Mouse (Mus musculus) cerebellum, adult 2 months (tissue): ENCODE measurements at regions not wholly inside any gene's neighbourhood (a gene's known extent, or its start where the extent isn't known, plus 50 kb on each side); places are given as distances from the start of the nearest gene placed in this dataset.

ENCODE experiments used
- DNase-seq, 2 experiments: peaks; one replicate each; pipeline ENCODE4 v3.0.0; 2021
- H3K27ac ChIP-seq: fragments of 200-500 bp; 2 replicates; pipeline ENCODE4 v1.5.1; 2012; ENCODE audit warnings: low read length, control low read depth, inconsistent platforms; ENCODE audit not compliant: insufficient read depth
- H3K27me3 ChIP-seq: fragments of 200-500 bp; 2 replicates; pipeline ENCODE4 v1.6.1; 2012; ENCODE audit warnings: inconsistent platforms, mild to moderate bottlenecking, low read length, moderate library complexity; ENCODE audit not compliant: control insufficient read depth, insufficient read depth
- H3K4me1 ChIP-seq: fragments of 200-500 bp; 2 replicates; pipeline ENCODE4 v1.6.1; 2011; ENCODE audit warnings: low read length; ENCODE audit not compliant: control insufficient read depth, insufficient read depth
- H3K4me3 ChIP-seq: fragments of 200-500 bp; replicated peaks from 2 replicates; pipeline ENCODE3; 2011; ENCODE audit warnings: mild to moderate bottlenecking, low read depth, low read length, control low read depth; ENCODE audit not compliant: insufficient read depth
- CTCF ChIP-seq: fragments of 200-500 bp; IDR thresholded peaks from 2 replicates; pipeline ENCODE4 v1.5.1; 2011; ENCODE audit warnings: low read depth, mild to moderate bottlenecking, control low read depth, low read length, moderate library complexity, borderline replicate concordance; ENCODE audit not compliant: insufficient read depth
- POLR2A ChIP-seq: fragments of 200-500 bp; IDR thresholded peaks from 2 replicates; pipeline ENCODE4 v1.6.1; 2011; ENCODE audit warnings: low read length, control low read depth, borderline replicate concordance; ENCODE audit not compliant: insufficient read depth
- WGBS: fragments of 180-500 bp; shearing (Covaris S2); methylation state at CpG from one replicate; pipeline ENCODE4 v1.1.7; 2018; 5-methylcytosine and 5-hydroxymethylcytosine counted together

GRCm38 (mm10) chr16:76167651-76168050 is 145.6 kb upstream of the Samsn1 start:
- no peaks in the 10 kb centered on the region for H3K27me3 ChIP-seq
- 68% methylated on average over 2 of the region's 2 CpGs for WGBS
- no peak for TF ChIP-seq CTCF
- no peak for TF ChIP-seq POLR2A
- H3K27ac ChIP-seq, result no peak overlapping the region
- no peak for DNase-seq
- H3K4me3 ChIP-seq, result no peak overlapping the region
- no peaks in the 10 kb centered on the region for H3K4me1 ChIP-seq

GRCm38 (mm10) chr16:76160879-76161278 is 138.8 kb upstream of the Samsn1 start:
- Histone ChIP-seq H3K4me1 (no peaks in the 10 kb centered on the region), H3K27ac (no peak overlapping the region), H3K27me3 (no peaks in the 10 kb centered on the region), H3K4me3 (no peak overlapping the region)
- no peak for DNase-seq
- 94% methylated on average over 5 of the region's 5 CpGs for WGBS
- TF ChIP-seq POLR2A (no peak), CTCF (no peak)

- 96% methylated on average over 7 of the region's 7 CpGs for WGBS
- no peak overlapping the region for H3K4me3 ChIP-seq
Observed at GRCm38 (mm10) chr16:76158585-76158984, 136.5 kb upstream of the Samsn1 start.

GRCm38 (mm10) chr16:76153766-76154525 is 131.9 kb upstream of the Samsn1 start:
- Histone ChIP-seq H3K27me3 (no peaks in the 10 kb centered on the region), H3K4me1 (no peaks in the 10 kb centered on the region), H3K27ac (no peak overlapping the region), H3K4me3 (no peak overlapping the region)
- TF ChIP-seq POLR2A (no peak), CTCF (no peak)
- no peak for DNase-seq
- 34% methylated on average over 12 of the region's 12 CpGs for WGBS

More at GRCm38 (mm10) chr16:76158585-76158984, 136.5 kb upstream of the Samsn1 start:
- Histone ChIP-seq H3K27me3 (no peaks in the 10 kb centered on the region), H3K4me1 (no peaks in the 10 kb centered on the region), H3K27ac (no peak overlapping the region)
- TF ChIP-seq CTCF, result no peak
- no peak for TF ChIP-seq POLR2A
- no peak for DNase-seq

GRCm38 (mm10) chr16:76149581-76149980 is 127.5 kb upstream of the Samsn1 start:
- Histone ChIP-seq H3K27ac (no peak overlapping the region), H3K4me1 (no peaks in the 10 kb centered on the region), H3K4me3 (no peak overlapping the region), H3K27me3 (no peaks in the 10 kb centered on the region)
- TF ChIP-seq CTCF, result no peak
- TF ChIP-seq POLR2A, result no peak
- DNase-seq, result no peak
- WGBS, result 80% methylated on average over 5 of the region's 5 CpGs

- Histone ChIP-seq H3K4me1 (no peaks in the 10 kb centered on the region), H3K27ac (no peak overlapping the region), H3K4me3 (no peak overlapping the region), H3K27me3 (no peaks in the 10 kb centered on the region)
- no peak for TF ChIP-seq CTCF
- TF ChIP-seq POLR2A, result no peak
- no peak for DNase-seq
- 95% methylated on average over 2 of the region's 2 CpGs for WGBS
Observed at GRCm38 (mm10) chr16:76133892-76134291, 111.8 kb upstream of the Samsn1 start.

- 89% methylated on average over 9 of the region's 9 CpGs for WGBS
- H3K27ac ChIP-seq, result no peak overlapping the region
- TF ChIP-seq POLR2A (no peak), CTCF (no peak)
- no peaks in the 10 kb centered on the region for H3K27me3 ChIP-seq
- H3K4me3 ChIP-seq, result no peak overlapping the region
- DNase-seq, result no peak
- H3K4me1 ChIP-seq, result no peaks in the 10 kb centered on the region
Observed at GRCm38 (mm10) chr16:76130486-76130885, 108.4 kb upstream of the Samsn1 start.

- Histone ChIP-seq H3K4me1 (no peaks in the 10 kb centered on the region), H3K27me3 (no peaks in the 10 kb centered on the region), H3K4me3 (no peak overlapping the region), H3K27ac (no peak overlapping the region)
- DNase-seq, result no peak
- no peak for TF ChIP-seq CTCF
- TF ChIP-seq POLR2A, result no peak
- 94% methylated on average over 2 of the region's 2 CpGs for WGBS
Observed at GRCm38 (mm10) chr16:76129982-76130381, 107.9 kb upstream of the Samsn1 start.
